Mouse (Mus musculus): ENCODE measurements at regions not wholly inside any gene's neighbourhood (a gene's known extent, or its start where the extent isn't known, plus 50 kb on each side); places are given as distances from the start of the nearest gene placed in this dataset.

DNA sequence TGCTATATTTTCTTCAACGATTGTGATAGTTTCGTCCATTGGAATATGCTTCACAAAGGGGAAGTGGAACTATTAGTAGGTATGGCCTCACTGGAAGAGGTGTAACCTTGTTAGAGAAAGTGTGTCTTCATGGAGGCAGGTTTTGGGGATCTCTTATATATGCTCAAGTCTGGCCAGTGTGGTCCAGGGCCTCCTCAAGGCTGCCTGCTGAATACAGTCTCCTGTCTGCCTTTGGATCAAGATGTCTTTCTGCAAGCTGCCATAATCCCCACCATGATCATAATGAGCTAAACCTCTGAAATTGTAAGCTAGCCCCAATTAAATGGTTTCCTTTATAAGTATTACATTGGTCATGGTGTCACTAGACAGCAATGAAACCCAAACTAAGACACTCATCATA lies 384.3 kb downstream of the Btbd3 start:
- Histone ChIP-seq H3K4me1 (ENCODE audit: control insufficient read depth in 1 of 2, insufficient read depth in 2 of 2, low read length in 2 of 2) (no peaks in the 10 kb centered on the region), H3K9ac (ENCODE audit: control insufficient read depth, low read depth, low read length, poor library complexity, severe bottlenecking) (no peak overlapping the region), H3K27me3 (ENCODE audit: control insufficient read depth in 1 of 2, insufficient read depth in 2 of 2, low read length in 2 of 2) (no peaks in the 10 kb centered on the region), H3K27ac (ENCODE audit: control insufficient read depth, low read depth, low read length) (no peak overlapping the region), H3K36me3 (ENCODE audit: control insufficient read depth in 1 of 2, insufficient read depth in 2 of 2, low read length in 2 of 2) (no peaks in the 10 kb centered on the region), H3K4me3 (ENCODE audit: control insufficient read depth in 1 of 2, insufficient read depth in 1 of 2, low read depth in 2 of 2, low read length in 2 of 2) (no peak overlapping the region), H3K9me3 (replicated peaks; ENCODE audit: insufficient read depth, low read length) (no peaks in the 10 kb centered on the region), H3K79me2 (ENCODE audit: control insufficient read depth, insufficient read depth, low read length, poor library complexity) (no peaks in the 10 kb centered on the region)
- no peak for DNase-seq (ENCODE audit: low read depth, low spot score)
- TF ChIP-seq TBP (IDR thresholded peaks at IDR 0.05; ENCODE audit: low read depth, low read length) (no peak), EP300 (IDR thresholded peaks at IDR 0.05; ENCODE audit: low read depth in 1 of 2, low read length in 2 of 2) (no peak), GATA1 (IDR thresholded peaks at IDR 0.05; ENCODE audit: low read depth, low read length) (no peak), ZC3H11A (IDR thresholded peaks at IDR 0.05; ENCODE audit: low read depth, low read length) (no peak), MXI1 (IDR thresholded peaks at IDR 0.05; ENCODE audit: low read depth, low read length) (no peak), KAT2A (conservative IDR thresholded peaks at IDR 0.05; ENCODE audit: low read depth, low read length) (no peak), USF1 (IDR thresholded peaks at IDR 0.05; ENCODE audit: low read depth, low read length) (no peak), CHD1 (IDR thresholded peaks at IDR 0.05; ENCODE audit: low read depth, low read length) (no peak), ETS1 (IDR thresholded peaks at IDR 0.05; ENCODE audit: low read depth, low read length) (no peak)

DNA sequence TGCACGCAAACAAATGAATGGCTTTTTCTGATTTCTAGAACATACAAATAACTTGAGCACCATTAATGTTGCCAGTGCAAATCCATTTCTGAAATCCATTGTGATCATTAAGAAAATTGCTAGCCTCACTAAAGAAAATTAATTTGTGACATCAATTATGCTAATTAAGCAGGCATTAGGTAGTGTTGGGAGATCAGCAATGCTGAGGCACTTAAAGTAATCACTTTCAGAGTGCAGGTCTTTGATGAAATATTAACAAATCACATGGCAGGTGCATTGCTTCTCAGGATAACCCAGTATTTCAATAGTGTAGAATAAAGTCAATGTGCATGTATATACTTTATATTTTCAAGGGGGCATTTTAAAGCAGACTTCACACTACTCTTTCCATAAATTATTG lies 385.0 kb downstream of the Btbd3 start:
- Histone ChIP-seq H3K79me2 (ENCODE audit: control insufficient read depth, insufficient read depth, low read length, poor library complexity) (no peaks in the 10 kb centered on the region), H3K4me1 (ENCODE audit: control insufficient read depth in 1 of 2, insufficient read depth in 2 of 2, low read length in 2 of 2) (no peaks in the 10 kb centered on the region), H3K27me3 (ENCODE audit: control insufficient read depth in 1 of 2, insufficient read depth in 2 of 2, low read length in 2 of 2) (no peaks in the 10 kb centered on the region), H3K9me3 (replicated peaks; ENCODE audit: insufficient read depth, low read length) (no peaks in the 10 kb centered on the region), H3K27ac (ENCODE audit: control insufficient read depth, low read depth, low read length) (no peak overlapping the region), H3K4me3 (ENCODE audit: control insufficient read depth in 1 of 2, insufficient read depth in 1 of 2, low read depth in 2 of 2, low read length in 2 of 2) (no peak overlapping the region), H3K9ac (ENCODE audit: control insufficient read depth, low read depth, low read length, poor library complexity, severe bottlenecking) (no peak overlapping the region), H3K36me3 (ENCODE audit: control insufficient read depth in 1 of 2, insufficient read depth in 2 of 2, low read length in 2 of 2) (no peaks in the 10 kb centered on the region)
- no peak for TF ChIP-seq MYC (IDR thresholded peaks at IDR 0.05; ENCODE audit: low read depth, low read length)
- no peak for TF ChIP-seq CTCF (IDR thresholded peaks at IDR 0.05 in 2 of 3, conservative IDR thresholded peaks at IDR 0.05 in 1 of 3; ENCODE audit: control insufficient read depth in 1 of 3, insufficient read depth in 1 of 3, low read depth in 2 of 3, low read length in 3 of 3, poor library complexity in 1 of 3, severe bottlenecking in 1 of 3)
- TF ChIP-seq GATA1 (IDR thresholded peaks at IDR 0.05; ENCODE audit: low read depth, low read length) = no peak
- no peak for TF ChIP-seq MAX (IDR thresholded peaks at IDR 0.05; ENCODE audit: low read length)
- no peak for TF ChIP-seq ZKSCAN1 (IDR thresholded peaks at IDR 0.05; ENCODE audit: low read depth, low read length)
- no peak for TF ChIP-seq SIN3A (IDR thresholded peaks at IDR 0.05; ENCODE audit: low read length)
- no peak for TF ChIP-seq USF2 (IDR thresholded peaks at IDR 0.05; ENCODE audit: borderline replicate concordance in 1 of 2, insufficient read depth in 1 of 2, low read depth in 1 of 2, low read length in 2 of 2)
- no peak for TF ChIP-seq EP300 (IDR thresholded peaks at IDR 0.05; ENCODE audit: low read depth in 1 of 2, low read length in 2 of 2)
- DNase-seq (ENCODE audit: low read depth, low spot score) = no peak

DNA sequence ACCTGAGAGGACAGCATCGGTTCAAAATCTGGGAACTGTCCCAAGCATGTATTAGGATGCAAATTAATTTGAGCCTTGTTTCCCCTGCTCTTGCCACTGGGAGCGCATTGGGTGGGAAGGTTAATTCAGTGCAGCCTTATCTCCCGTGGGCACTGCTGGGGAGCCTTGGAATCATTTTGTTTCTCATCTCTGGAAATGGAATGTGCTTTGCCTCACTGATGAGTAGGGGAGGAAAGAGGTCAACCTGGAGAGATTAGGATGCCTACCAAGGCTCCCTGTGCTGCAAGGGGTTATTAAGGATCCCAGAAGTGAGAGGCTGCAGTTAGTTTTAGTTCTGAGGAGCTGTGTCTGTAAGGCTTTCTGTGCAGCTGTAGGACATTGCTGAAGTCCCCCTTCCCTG lies 392.3 kb downstream of the Btbd3 start:
- TF ChIP-seq MYC (IDR thresholded peaks at IDR 0.05; ENCODE audit: low read depth, low read length) (no peak), MAFK (IDR thresholded peaks at IDR 0.05; ENCODE audit: borderline replicate concordance, low read depth, low read length) (no peak), NRF1 (IDR thresholded peaks at IDR 0.05; ENCODE audit: insufficient read depth, low read depth, low read length, poor library complexity, severe bottlenecking) (no peak), TCF12 (IDR thresholded peaks at IDR 0.05; ENCODE audit: low read depth, low read length) (no peak), HCFC1 (IDR thresholded peaks at IDR 0.05; ENCODE audit: low read depth, low read length) (no peak), NELFE (IDR thresholded peaks at IDR 0.05; ENCODE audit: low read depth, low read length) (no peak), TAL1 (IDR thresholded peaks at IDR 0.05; ENCODE audit: low read length) (no peak), SMC3 (IDR thresholded peaks at IDR 0.05; ENCODE audit: low read depth, low read length) (no peak), MXI1 (IDR thresholded peaks at IDR 0.05; ENCODE audit: low read depth, low read length) (no peak), SIN3A (IDR thresholded peaks at IDR 0.05; ENCODE audit: low read length) (no peak), MAX (IDR thresholded peaks at IDR 0.05; ENCODE audit: low read length) (no peak)
- H3K27ac ChIP-seq (ENCODE audit: control insufficient read depth, low read depth, low read length) = no peak overlapping the region
- no peak for DNase-seq (ENCODE audit: low read depth, low spot score)
- no peak overlapping the region for H3K4me3 ChIP-seq (ENCODE audit: control insufficient read depth in 1 of 2, insufficient read depth in 1 of 2, low read depth in 2 of 2, low read length in 2 of 2)
- no peak overlapping the region for H3K9ac ChIP-seq (ENCODE audit: control insufficient read depth, low read depth, low read length, poor library complexity, severe bottlenecking)
- no peaks in the 10 kb centered on the region for H3K4me1 ChIP-seq (ENCODE audit: control insufficient read depth in 1 of 2, insufficient read depth in 2 of 2, low read length in 2 of 2)
- H3K36me3 ChIP-seq (ENCODE audit: control insufficient read depth in 1 of 2, insufficient read depth in 2 of 2, low read length in 2 of 2) = no peaks in the 10 kb centered on the region
- H3K79me2 ChIP-seq (ENCODE audit: control insufficient read depth, insufficient read depth, low read length, poor library complexity) = no peaks in the 10 kb centered on the region
- no peaks in the 10 kb centered on the region for H3K9me3 ChIP-seq (replicated peaks; ENCODE audit: insufficient read depth, low read length)
- no peaks in the 10 kb centered on the region for H3K27me3 ChIP-seq (ENCODE audit: control insufficient read depth in 1 of 2, insufficient read depth in 2 of 2, low read length in 2 of 2)
